Mouse (Mus musculus) bone marrow macrophage, adult 2 months (primary cell): ENCODE measurements around the gene Timmdc1.

Experiments
- CTCF ChIP-seq: IDR thresholded peaks from 2 replicates; pipeline ENCODE4 v1.5.1; 2012; ENCODE audit warnings: low read depth, mild to moderate bottlenecking, low read length, moderate library complexity
- POLR2A ChIP-seq: IDR thresholded peaks from 2 replicates; pipeline ENCODE4 v1.6.1; 2012; ENCODE audit warnings: mild to moderate bottlenecking, low read depth, low read length, borderline replicate concordance

- no peak for TF ChIP-seq CTCF
- TF ChIP-seq POLR2A: no peak
Measured at GRCm38 (mm10) chr16:38461749-38462148, 60.7 kb downstream of the Timmdc1 start.
